Mouse (Mus musculus): ENCODE measurements around the gene Phrf1. TPM values are rescaled to one million over a fixed set of nuclear protein-coding genes. Genes with fewer than 3 reads are reported as not detected.
"Not testable (repeated sequence)": the region's sequence is repeated elsewhere in the genome, so short reads cannot be mapped to it uniquely, and the experiment has no call there.

Gene Phrf1
- polyA plus RNA-seq, 1 experiment from 2014 or later: 99.6 TPM

DNA sequence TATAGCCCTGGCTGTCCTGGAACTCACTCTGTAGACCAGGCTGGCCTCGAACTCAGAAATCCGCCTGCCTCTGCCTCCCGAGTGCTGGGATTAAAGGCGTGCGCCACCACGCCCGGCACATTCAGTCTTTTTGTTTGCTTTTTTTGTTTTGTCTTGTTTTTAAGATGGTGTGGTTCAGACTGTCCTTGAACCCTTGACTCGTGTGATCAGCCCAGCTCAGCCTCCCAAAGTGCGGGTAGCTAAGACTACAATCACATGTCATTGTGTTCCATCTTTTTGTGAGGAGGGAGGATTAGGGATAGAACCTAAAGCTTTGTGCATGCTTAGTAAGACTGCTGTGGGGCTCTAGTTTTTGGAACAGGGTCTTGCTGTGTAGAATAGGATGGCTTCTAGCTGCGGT, 3.0 kb downstream of the Phrf1 start:
- Histone ChIP-seq H3K4me3 (ENCODE audit: low read depth, low read length) (no peak overlapping the region), H3K36me3 (ENCODE audit: control insufficient read depth, insufficient read depth, low read length) (peaks cover 8% of the 10 kb centered on the region; the same call in 1 of the 2 replicates), H3K4me2 (ENCODE audit: low read depth, low read length, severe bottlenecking) (no peak overlapping the region), H3K9me3 (ENCODE audit: control insufficient read depth, low read length) (no peaks in the 10 kb centered on the region), H3K9ac (ENCODE audit: low read length) (no peak overlapping the region), H3K4me1 (replicated peaks; ENCODE audit: control insufficient read depth, insufficient read depth, low read length) (peaks cover 7% of the 10 kb centered on the region), H3K27me3 (ENCODE audit: control insufficient read depth, insufficient read depth, low read length) (no peaks in the 10 kb centered on the region), H3K27ac (ENCODE audit: low read depth, low read length) (no peak overlapping the region)
- DNase-seq (ENCODE audit: low spot score) (no peak), ATAC-seq (replicated peaks; ENCODE audit: low FRiP score) (no peak)
- 91% methylated on average over 8 of the region's 10 CpGs for WGBS

DNA sequence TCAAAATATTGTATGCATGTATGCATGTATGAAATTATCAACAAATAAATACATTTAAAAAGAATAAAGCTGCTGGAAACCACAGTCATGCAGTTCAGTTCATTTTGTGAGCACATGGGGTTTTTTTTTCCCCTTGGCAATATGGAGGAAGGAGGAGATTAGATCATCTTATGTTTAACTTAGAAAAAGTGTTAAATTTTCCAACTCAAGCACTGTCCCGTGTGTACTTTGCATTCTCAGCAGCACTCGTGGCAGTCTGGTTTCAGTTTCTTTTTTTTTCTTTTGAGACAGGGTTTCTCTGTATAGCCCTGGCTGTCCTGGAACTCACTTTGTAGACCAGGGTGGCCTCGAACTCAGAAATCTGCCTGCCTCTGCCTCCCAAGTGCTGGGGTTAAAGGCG, 21.9 kb downstream of the Phrf1 start:
- DNase-seq (ENCODE audit: low spot score); H3K4me3 ChIP-seq (ENCODE audit: low read depth, low read length); ATAC-seq (replicated peaks; ENCODE audit: low FRiP score); H3K9ac ChIP-seq (ENCODE audit: low read length); H3K4me2 ChIP-seq (ENCODE audit: low read depth, low read length, severe bottlenecking); H3K4me1 ChIP-seq (replicated peaks; ENCODE audit: control insufficient read depth, insufficient read depth, low read length); H3K27ac ChIP-seq (ENCODE audit: low read depth, low read length); H3K27me3 ChIP-seq (ENCODE audit: control insufficient read depth, insufficient read depth, low read length); H3K9me3 ChIP-seq (ENCODE audit: control insufficient read depth, low read length): not testable (repeated sequence)
- 91% methylated on average over 4 of the region's 4 CpGs for WGBS
- peaks cover 21% of the 10 kb centered on the region for H3K36me3 ChIP-seq (ENCODE audit: control insufficient read depth, insufficient read depth, low read length)

DNA sequence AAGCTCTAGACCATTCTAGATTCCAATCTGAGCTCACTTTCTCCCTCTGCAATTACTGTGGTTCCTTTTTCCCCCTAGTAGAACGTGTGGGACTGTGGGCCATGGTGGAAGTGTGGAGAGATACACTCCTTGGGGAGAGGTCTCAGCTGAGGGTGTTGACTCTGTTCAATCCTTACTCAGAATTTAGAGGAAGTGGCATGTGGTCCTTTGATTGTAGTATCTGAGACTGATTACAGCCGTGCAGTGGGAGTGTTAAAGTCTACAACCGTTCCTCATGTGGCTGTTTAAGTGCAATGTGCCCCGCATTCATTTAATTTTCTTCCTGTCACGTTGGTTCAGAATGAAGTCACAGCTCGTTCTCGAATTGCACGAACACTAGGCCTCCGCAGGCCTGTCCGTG, 27.6 kb downstream of the Phrf1 start:
- Histone ChIP-seq H3K9ac (ENCODE audit: low read length) (no peak overlapping the region), H3K4me3 (ENCODE audit: low read depth, low read length) (no peak overlapping the region), H3K36me3 (ENCODE audit: control insufficient read depth, insufficient read depth, low read length) (peaks cover 17% of the 10 kb centered on the region; the same call in 1 of the 2 replicates), H3K27ac (ENCODE audit: low read depth, low read length) (no peak overlapping the region), H3K4me2 (ENCODE audit: low read depth, low read length, severe bottlenecking) (no peak overlapping the region), H3K27me3 (ENCODE audit: control insufficient read depth, insufficient read depth, low read length) (no peaks in the 10 kb centered on the region), H3K9me3 (ENCODE audit: control insufficient read depth, low read length) (no peaks in the 10 kb centered on the region), H3K4me1 (replicated peaks; ENCODE audit: control insufficient read depth, insufficient read depth, low read length) (no peaks in the 10 kb centered on the region)
- ATAC-seq (replicated peaks; ENCODE audit: low FRiP score) (no peak), DNase-seq (ENCODE audit: low spot score) (no peak)
- WGBS: 93% methylated on average over 10 of the region's 10 CpGs

DNA sequence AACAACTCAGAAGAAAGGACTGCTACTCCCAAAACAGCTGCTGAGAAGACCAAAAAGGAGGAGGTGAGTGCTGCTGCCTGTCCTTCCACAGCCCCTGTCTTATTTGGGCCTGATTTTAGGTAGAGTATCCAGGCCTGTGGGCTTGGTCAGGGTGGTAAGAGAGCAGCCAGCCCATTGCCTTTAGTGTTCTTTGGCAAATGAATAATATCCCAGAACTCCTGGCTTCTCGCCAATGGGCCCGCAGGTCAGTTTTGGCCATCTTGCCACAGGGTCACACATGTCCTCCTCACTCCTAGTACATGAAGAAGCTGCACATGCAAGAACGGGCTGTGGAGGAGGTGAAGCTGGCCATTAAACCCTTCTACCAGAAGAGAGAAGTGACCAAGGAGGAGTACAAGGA, 32.9 kb downstream of the Phrf1 start:
- Histone ChIP-seq H3K36me3 (ENCODE audit: control insufficient read depth, insufficient read depth, low read length) (peaks cover 18% of the 10 kb centered on the region; the same call in 1 of the 2 replicates), H3K27ac (ENCODE audit: low read depth, low read length) (no peak overlapping the region), H3K4me3 (ENCODE audit: low read depth, low read length) (no peak overlapping the region), H3K9ac (ENCODE audit: low read length) (no peak overlapping the region), H3K9me3 (ENCODE audit: control insufficient read depth, low read length) (no peaks in the 10 kb centered on the region), H3K4me1 (replicated peaks; ENCODE audit: control insufficient read depth, insufficient read depth, low read length) (peaks cover 5% of the 10 kb centered on the region; the same call in 1 of the 2 replicates), H3K4me2 (ENCODE audit: low read depth, low read length, severe bottlenecking) (no peak overlapping the region), H3K27me3 (ENCODE audit: control insufficient read depth, insufficient read depth, low read length) (no peaks in the 10 kb centered on the region)
- ATAC-seq (replicated peaks; ENCODE audit: low FRiP score) (no peak), DNase-seq (ENCODE audit: low spot score) (no peak)
- 89% methylated on average over 3 of the region's 3 CpGs for WGBS

DNA sequence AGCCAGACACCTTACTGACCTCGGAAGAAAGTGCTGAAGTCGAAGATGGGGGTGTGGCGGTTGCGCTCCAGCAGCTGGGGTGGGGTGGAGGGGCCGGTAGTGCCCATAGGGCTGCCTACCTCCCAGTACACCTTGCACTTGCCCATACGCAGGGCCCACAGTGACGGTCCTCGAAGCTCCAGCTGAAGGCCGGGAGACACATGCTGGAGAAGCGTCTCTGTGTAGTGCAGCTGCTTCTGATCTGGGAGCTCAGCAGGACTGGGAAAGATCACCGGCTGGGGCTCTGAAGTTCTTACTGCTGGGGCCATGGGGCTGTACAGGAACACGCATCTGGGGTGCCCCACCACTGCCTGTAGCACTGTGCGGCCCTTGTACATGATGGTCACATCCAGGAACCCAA, 35.1 kb downstream of the Phrf1 start:
- Histone ChIP-seq H3K4me1 (replicated peaks; ENCODE audit: control insufficient read depth, insufficient read depth, low read length) (peaks cover 5% of the 10 kb centered on the region; the same call in 1 of the 2 replicates), H3K36me3 (ENCODE audit: control insufficient read depth, insufficient read depth, low read length) (peaks cover 10% of the 10 kb centered on the region; the same call in 1 of the 2 replicates), H3K27ac (ENCODE audit: low read depth, low read length) (no peak overlapping the region), H3K9me3 (ENCODE audit: control insufficient read depth, low read length) (no peaks in the 10 kb centered on the region), H3K9ac (ENCODE audit: low read length) (no peak overlapping the region), H3K27me3 (ENCODE audit: control insufficient read depth, insufficient read depth, low read length) (no peaks in the 10 kb centered on the region), H3K4me3 (ENCODE audit: low read depth, low read length) (no peak overlapping the region), H3K4me2 (ENCODE audit: low read depth, low read length, severe bottlenecking) (no peak overlapping the region)
- WGBS: 93% methylated on average over 13 of the region's 13 CpGs
- ATAC-seq (replicated peaks; ENCODE audit: low FRiP score) (no peak), DNase-seq (ENCODE audit: low spot score) (no peak)

DNA sequence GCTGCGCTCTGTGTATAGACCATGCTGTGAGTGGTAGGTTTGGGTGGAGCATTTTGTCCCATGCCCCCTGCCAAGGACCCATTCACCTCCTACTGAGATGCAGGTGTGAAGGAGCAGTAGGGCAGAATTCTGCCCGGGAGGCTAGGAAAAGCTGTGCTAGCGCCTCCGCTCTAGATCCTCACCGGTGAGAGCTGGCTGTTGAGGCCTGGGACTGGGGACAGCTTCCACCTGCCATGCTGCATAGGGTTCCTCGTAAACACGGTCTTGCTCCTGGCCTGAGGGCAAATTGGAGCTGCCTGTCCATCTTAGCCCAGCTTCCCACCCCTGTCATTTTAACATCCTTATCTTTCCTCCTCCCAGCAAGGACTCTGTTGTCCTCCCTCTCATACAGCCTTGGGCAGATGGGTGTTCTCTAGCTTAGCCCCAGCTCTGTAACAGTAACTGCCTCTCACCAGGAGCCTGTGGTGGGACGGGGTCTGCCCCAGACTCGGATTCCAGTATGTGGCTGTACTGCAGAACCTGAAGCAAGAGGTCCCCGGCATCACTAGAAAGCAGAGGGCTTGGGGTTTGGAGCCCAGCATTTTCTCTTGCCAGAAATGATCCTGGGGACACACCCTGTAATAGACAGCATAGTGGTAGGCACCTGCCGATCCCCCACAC, 35.6 kb downstream of the Phrf1 start:
- 79% methylated on average over 11 of the region's 11 CpGs for WGBS
- no peak overlapping the region for H3K4me2 ChIP-seq (ENCODE audit: low read depth, low read length, severe bottlenecking)
- no peak overlapping the region for H3K9ac ChIP-seq (ENCODE audit: low read length)
- ATAC-seq (replicated peaks; ENCODE audit: low FRiP score) (no peak), DNase-seq (ENCODE audit: low spot score) (no peak)
- H3K4me1 ChIP-seq (replicated peaks; ENCODE audit: control insufficient read depth, insufficient read depth, low read length): peaks cover 5% of the 10 kb centered on the region; the same call in 1 of the 2 replicates
- H3K27ac ChIP-seq (ENCODE audit: low read depth, low read length): no peak overlapping the region
- peaks cover 10% of the 10 kb centered on the region; the same call in 1 of the 2 replicates for H3K36me3 ChIP-seq (ENCODE audit: control insufficient read depth, insufficient read depth, low read length)
- H3K27me3 ChIP-seq (ENCODE audit: control insufficient read depth, insufficient read depth, low read length): no peaks in the 10 kb centered on the region
- H3K4me3 ChIP-seq (ENCODE audit: low read depth, low read length): no peak overlapping the region
- no peaks in the 10 kb centered on the region for H3K9me3 ChIP-seq (ENCODE audit: control insufficient read depth, low read length)

DNA sequence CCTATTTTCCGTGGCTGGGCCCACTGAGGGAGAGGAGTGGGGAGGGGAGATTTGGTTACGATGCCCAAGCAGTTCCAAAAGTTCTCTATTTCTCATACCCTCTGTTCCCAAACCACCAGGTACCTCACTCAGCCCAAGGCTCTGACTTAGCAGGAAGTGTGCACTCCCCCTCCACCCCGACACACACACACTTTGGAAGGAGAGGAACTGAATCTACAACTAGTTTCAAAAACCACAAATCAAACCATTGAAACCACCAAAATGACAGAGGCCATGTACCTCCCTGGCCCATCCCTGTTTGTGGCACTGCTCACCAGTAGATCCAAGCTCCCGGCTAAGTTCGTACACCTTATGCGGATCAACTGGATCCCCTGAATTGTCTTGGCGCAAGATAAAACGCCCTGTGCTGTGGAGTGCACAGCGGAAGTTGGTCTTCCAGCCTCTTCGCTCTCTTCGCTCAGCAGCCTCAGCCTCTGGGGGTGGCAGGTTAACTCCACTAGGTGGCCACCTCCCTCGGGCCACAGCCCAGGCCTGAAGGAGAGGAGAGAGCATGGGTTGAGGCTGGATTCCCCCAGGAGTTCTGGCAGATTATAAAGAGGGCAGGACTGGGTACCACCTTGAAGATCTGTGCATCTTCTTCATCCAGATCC, 36.3 kb downstream of the Phrf1 start:
- Histone ChIP-seq H3K9ac (ENCODE audit: low read length) (no peak overlapping the region), H3K4me1 (replicated peaks; ENCODE audit: control insufficient read depth, insufficient read depth, low read length) (peaks cover 5% of the 10 kb centered on the region; the same call in 1 of the 2 replicates), H3K27me3 (ENCODE audit: control insufficient read depth, insufficient read depth, low read length) (no peaks in the 10 kb centered on the region), H3K9me3 (ENCODE audit: control insufficient read depth, low read length) (no peaks in the 10 kb centered on the region), H3K4me3 (ENCODE audit: low read depth, low read length) (no peak overlapping the region), H3K4me2 (ENCODE audit: low read depth, low read length, severe bottlenecking) (no peak overlapping the region), H3K27ac (ENCODE audit: low read depth, low read length) (no peak overlapping the region), H3K36me3 (ENCODE audit: control insufficient read depth, insufficient read depth, low read length) (peaks cover 10% of the 10 kb centered on the region; the same call in 1 of the 2 replicates)
- 39% methylated on average over 12 of the region's 12 CpGs for WGBS
- ATAC-seq (replicated peaks; ENCODE audit: low FRiP score) (peak; percentile 54), DNase-seq (ENCODE audit: low spot score) (peak; percentile 65)

DNA sequence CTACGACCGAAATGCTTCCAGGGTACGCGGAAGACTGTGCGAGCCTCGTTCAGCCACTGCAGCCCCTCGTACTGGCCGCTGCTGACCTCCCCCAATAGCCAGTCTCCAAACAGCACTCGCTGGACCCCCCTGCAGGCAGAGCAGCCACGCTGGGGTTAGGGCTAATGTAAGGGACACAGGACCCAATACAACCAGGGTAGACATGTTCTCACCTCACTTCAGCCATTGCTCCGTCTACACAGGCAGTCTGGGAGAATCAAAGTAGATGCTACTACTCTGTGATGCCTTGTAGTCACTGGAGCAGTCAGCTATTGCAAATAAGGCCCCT, 36.8 kb downstream of the Phrf1 start:
- H3K4me2 ChIP-seq (ENCODE audit: low read depth, low read length, severe bottlenecking): no peak overlapping the region

More for the DNA sequence above, 36.8 kb downstream of the Phrf1 start:
- Histone ChIP-seq H3K27ac (ENCODE audit: low read depth, low read length) (no peak overlapping the region), H3K27me3 (ENCODE audit: control insufficient read depth, insufficient read depth, low read length) (no peaks in the 10 kb centered on the region), H3K4me3 (ENCODE audit: low read depth, low read length) (no peak overlapping the region), H3K9me3 (ENCODE audit: control insufficient read depth, low read length) (no peaks in the 10 kb centered on the region), H3K4me1 (replicated peaks; ENCODE audit: control insufficient read depth, insufficient read depth, low read length) (peaks cover 5% of the 10 kb centered on the region; the same call in 1 of the 2 replicates), H3K9ac (ENCODE audit: low read length) (no peak overlapping the region), H3K36me3 (ENCODE audit: control insufficient read depth, insufficient read depth, low read length) (peaks cover 7% of the 10 kb centered on the region; the same call in 1 of the 2 replicates)
- DNase-seq (ENCODE audit: low spot score) (no peak), ATAC-seq (replicated peaks; ENCODE audit: low FRiP score) (peak; percentile 39; the same call in 1 of the 2 replicates)
- 38% methylated on average over 11 of the region's 11 CpGs for WGBS

Data from forebrain, embryonic 11.5 days (tissue).